Mouse (Mus musculus) kidney, embryonic 15.5 days (tissue): ENCODE results near the gene Spaar. TPM values are rescaled to one million over a fixed set of nuclear protein-coding genes. Genes with fewer than 3 reads are reported as not detected.

Experiments
- ATAC-seq: fragments of 200-750 bp; cut with Nextera tagmentation; replicated peaks from 2 replicates; pipeline ENCODE4 v1.8.0; 2017; ENCODE audit warnings: moderate TSS enrichment; ENCODE audit not compliant: low FRiP score
- H3K27ac ChIP-seq: fragments of 300-500 bp; sonication (generic); 2 replicates; pipeline ENCODE4 v1.5.1; 2015; ENCODE audit warnings: mild to moderate bottlenecking, inconsistent platforms
- H3K27me3 ChIP-seq: fragments of 300-500 bp; sonication (generic); 2 replicates; pipeline ENCODE4 v1.6.1; 2015; ENCODE audit warnings: inconsistent platforms
- H3K36me3 ChIP-seq: fragments of 300-500 bp; sonication (generic); 2 replicates; pipeline ENCODE4 v1.6.1; 2015; ENCODE audit warnings: inconsistent platforms
- H3K4me1 ChIP-seq: fragments of 300-500 bp; sonication (generic); 2 replicates; pipeline ENCODE4 v1.6.1; 2015; ENCODE audit warnings: inconsistent platforms
- H3K4me2 ChIP-seq: fragments of 300-500 bp; sonication (generic); 2 replicates; pipeline ENCODE4 v1.6.1; 2015; ENCODE audit warnings: moderate library complexity, mild to moderate bottlenecking, inconsistent platforms
- H3K4me3 ChIP-seq: fragments of 300-500 bp; sonication (generic); replicated peaks from 2 replicates; pipeline ENCODE4 v1.5.1; 2015; ENCODE audit warnings: mild to moderate bottlenecking, inconsistent platforms
- H3K9ac ChIP-seq: fragments of 300-500 bp; sonication (generic); 2 replicates; pipeline ENCODE4 v1.6.1; 2015; ENCODE audit warnings: mild to moderate bottlenecking, inconsistent platforms
- H3K9me3 ChIP-seq: fragments of 300-500 bp; sonication (generic); replicated peaks from 2 replicates; pipeline ENCODE4 v1.6.1; 2016; ENCODE audit warnings: inconsistent platforms
- WGBS: fragments of 180-500 bp; shearing (Covaris S2); methylation state at CpG from one replicate; pipeline ENCODE4 v1.1.7; 2015; ENCODE audit warnings: mixed read lengths; 5-methylcytosine and 5-hydroxymethylcytosine counted together
- polyA plus RNA-seq: library from polyadenylated mRNA; unstranded; fragments of >200 nt; fragmentation: Nextera tagmentation; extraction: Ambion mirVana; gene quantifications from 2 replicates; pipeline ENCODE4 v1.2.1, GENCODE M21; 2015

The Spaar gene
- polyA plus RNA-seq, 1 experiment from 2014 or later: 0.12 TPM

GRCm38 (mm10) chr4:43732171-43732570, 2.3 kb downstream of the Spaar start:
- no peak overlapping the region for H3K27ac ChIP-seq
- WGBS: 31% methylated on average over 1 of the region's 1 CpGs
- no peak overlapping the region for H3K4me3 ChIP-seq
- no peaks in the 10 kb centered on the region for H3K9me3 ChIP-seq
- H3K36me3 ChIP-seq: no peaks in the 10 kb centered on the region
- no peak overlapping the region for H3K4me2 ChIP-seq
- ATAC-seq: no peak
- H3K9ac ChIP-seq: no peak overlapping the region
- H3K27me3 ChIP-seq: no peaks in the 10 kb centered on the region; the same call in 1 of the 2 replicates
- peaks cover 38% of the 10 kb centered on the region for H3K4me1 ChIP-seq

DNA sequence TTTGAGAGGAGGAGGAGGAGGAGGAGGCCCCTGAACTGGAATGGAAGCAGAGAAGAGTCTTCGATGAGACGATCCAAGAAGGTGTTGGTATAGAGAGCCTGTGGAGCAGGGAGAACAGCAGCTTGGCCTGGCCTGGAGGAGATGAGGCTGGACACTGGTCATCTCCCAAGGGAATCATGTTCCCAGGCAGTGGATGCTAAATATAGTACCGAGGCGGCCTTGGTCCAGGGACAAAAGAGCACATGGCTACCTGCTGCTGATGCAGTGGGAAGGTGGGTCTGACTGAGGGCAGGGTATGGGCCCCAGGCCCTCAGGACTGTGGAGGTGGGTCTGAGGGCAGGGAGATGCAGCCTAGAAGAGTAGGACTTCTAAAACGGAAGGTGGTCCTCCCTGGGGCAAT, 3.4 kb downstream of the Spaar start:
- WGBS: 84% methylated on average over 5 of the region's 5 CpGs
- H3K27me3 ChIP-seq: no peaks in the 10 kb centered on the region; the same call in 1 of the 2 replicates
- H3K4me3 ChIP-seq: no peak overlapping the region
- no peaks in the 10 kb centered on the region for H3K9me3 ChIP-seq
- no peak for ATAC-seq
- H3K36me3 ChIP-seq: no peaks in the 10 kb centered on the region
- no peak overlapping the region for H3K27ac ChIP-seq
- no peak overlapping the region for H3K9ac ChIP-seq
- H3K4me2 ChIP-seq: no peak overlapping the region
- peaks cover 28% of the 10 kb centered on the region for H3K4me1 ChIP-seq

GRCm38 (mm10) chr4:43737144-43737543, 7.3 kb downstream of the Spaar start:
- H3K4me3 ChIP-seq: no peak overlapping the region
- ATAC-seq: no peak
- no peak overlapping the region for H3K4me2 ChIP-seq
- H3K36me3 ChIP-seq: no peaks in the 10 kb centered on the region
- H3K27me3 ChIP-seq: no peaks in the 10 kb centered on the region
- 69% methylated on average over 6 of the region's 6 CpGs for WGBS
- H3K9ac ChIP-seq: no peak overlapping the region
- H3K4me1 ChIP-seq: no peaks in the 10 kb centered on the region
- H3K27ac ChIP-seq: no peak overlapping the region
- H3K9me3 ChIP-seq: no peaks in the 10 kb centered on the region

GRCm38 (mm10) chr4:43738989-43739674, 9.3 kb downstream of the Spaar start:
- H3K27me3 ChIP-seq: no peaks in the 10 kb centered on the region
- no peak for ATAC-seq
- no peak overlapping the region for H3K4me3 ChIP-seq
- no peaks in the 10 kb centered on the region for H3K4me1 ChIP-seq
- H3K9me3 ChIP-seq: no peaks in the 10 kb centered on the region
- H3K27ac ChIP-seq: no peak overlapping the region
- 75% methylated on average over 8 of the region's 8 CpGs for whole genome bisulfite sequencing
- no peaks in the 10 kb centered on the region for H3K36me3 ChIP-seq
- no peak overlapping the region for H3K4me2 ChIP-seq
- H3K9ac ChIP-seq: no peak overlapping the region

DNA sequence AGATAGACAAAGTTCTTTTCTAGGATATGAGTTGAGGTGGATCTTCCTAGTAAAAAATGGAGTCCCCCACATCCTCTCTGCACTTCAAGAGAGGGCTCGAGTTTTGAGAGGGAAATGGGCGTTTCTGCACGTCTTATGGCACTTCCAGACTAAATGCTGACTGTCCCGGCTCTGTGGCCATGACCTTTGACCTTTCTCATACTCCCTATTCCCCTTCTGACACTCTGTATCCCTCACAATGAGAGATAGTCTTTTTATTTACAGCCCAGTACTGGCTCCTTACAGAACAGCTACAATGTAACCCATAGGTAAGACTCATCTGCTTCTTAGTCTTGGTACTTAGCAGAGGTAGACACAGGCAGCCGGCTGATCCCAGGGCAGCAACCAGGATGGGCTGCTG, 11.7 kb downstream of the Spaar start:
- WGBS: 44% methylated on average over 5 of the region's 5 CpGs

DNA sequence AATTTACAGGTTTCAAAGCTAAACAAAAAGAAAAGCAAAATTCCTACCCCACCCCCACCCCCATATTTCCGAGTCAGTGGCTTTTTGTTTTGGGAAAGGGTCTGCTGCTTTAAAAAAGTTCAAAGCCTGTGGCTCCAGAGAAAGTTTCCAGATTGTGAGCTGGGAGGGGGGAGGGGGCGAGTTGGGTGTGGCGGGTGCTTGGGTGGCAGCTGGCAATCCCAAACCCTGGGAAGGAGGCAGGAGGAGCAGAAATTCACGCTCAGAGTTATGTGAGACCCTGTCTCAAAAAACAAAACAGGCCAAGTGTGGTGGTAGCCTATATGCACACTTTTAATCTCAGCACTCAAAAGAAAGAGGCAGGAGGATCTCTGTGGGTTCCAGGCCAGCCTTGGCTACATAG, 12.8 kb downstream of the Spaar start:
- H3K9me3 ChIP-seq: no peaks in the 10 kb centered on the region
- no peak overlapping the region for H3K4me2 ChIP-seq
- no peaks in the 10 kb centered on the region for H3K36me3 ChIP-seq
- no peak for ATAC-seq
- 34% methylated on average over 4 of the region's 4 CpGs for WGBS
- H3K27ac ChIP-seq: no peak overlapping the region
- H3K4me3 ChIP-seq: no peak overlapping the region
- H3K4me1 ChIP-seq: no peaks in the 10 kb centered on the region
- no peaks in the 10 kb centered on the region for H3K27me3 ChIP-seq
- no peak overlapping the region for H3K9ac ChIP-seq

More for the DNA sequence above, 11.7 kb downstream of the Spaar start:
- Histone ChIP-seq H3K4me1 (no peaks in the 10 kb centered on the region), H3K4me3 (no peak overlapping the region), H3K4me2 (no peak overlapping the region), H3K9ac (no peak overlapping the region), H3K9me3 (no peaks in the 10 kb centered on the region), H3K27me3 (no peaks in the 10 kb centered on the region), H3K27ac (no peak overlapping the region), H3K36me3 (no peaks in the 10 kb centered on the region)
- no peak for ATAC-seq

DNA sequence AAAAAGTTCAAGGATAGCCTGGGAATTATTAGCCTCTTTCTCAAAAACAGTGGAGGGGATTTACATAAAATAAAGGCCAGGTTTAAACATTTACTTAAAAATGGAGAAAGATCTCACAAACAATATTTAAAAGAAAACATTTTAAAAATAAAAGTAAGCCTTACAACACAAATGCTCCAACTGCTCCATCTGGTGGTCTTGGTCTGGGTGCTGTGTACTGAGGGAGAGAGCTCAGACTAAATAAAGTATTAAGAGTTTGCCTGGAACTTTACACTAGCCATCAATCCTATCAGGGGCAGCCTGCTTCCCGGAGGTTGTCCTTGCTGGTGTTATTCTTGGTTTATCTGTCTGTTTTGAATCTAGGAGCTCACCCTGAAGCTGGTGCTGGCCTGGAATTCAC, 13.3 kb downstream of the Spaar start:
- H3K9me3 ChIP-seq: no peaks in the 10 kb centered on the region
- no peak overlapping the region for H3K4me2 ChIP-seq
- 14% methylated on average over 1 of the region's 1 CpGs for WGBS
- no peak for ATAC-seq
- H3K9ac ChIP-seq: no peak overlapping the region
- no peaks in the 10 kb centered on the region for H3K27me3 ChIP-seq
- H3K4me1 ChIP-seq: no peaks in the 10 kb centered on the region
- H3K4me3 ChIP-seq: no peak overlapping the region
- H3K27ac ChIP-seq: no peak overlapping the region
- H3K36me3 ChIP-seq: no peaks in the 10 kb centered on the region

- Histone ChIP-seq H3K36me3 (no peaks in the 10 kb centered on the region), H3K27me3 (no peaks in the 10 kb centered on the region), H3K4me1 (no peaks in the 10 kb centered on the region), H3K9ac (no peak overlapping the region), H3K4me2 (no peak overlapping the region), H3K9me3 (no peaks in the 10 kb centered on the region), H3K4me3 (no peak overlapping the region), H3K27ac (no peak overlapping the region)
- 21% methylated on average over 6 of the region's 6 CpGs for WGBS
- ATAC-seq: no peak
These were observed 15.4 kb downstream of the Spaar start for GRCm38 (mm10) chr4:43745187-43745586.

- Histone ChIP-seq H3K9ac (no peak overlapping the region), H3K4me2 (no peak overlapping the region), H3K36me3 (no peaks in the 10 kb centered on the region), H3K27me3 (0 out of 2 replicates have a peak, but pooled peaks cover 4% of the 10 kb centered on the region), H3K4me1 (peaks cover 2% of the 10 kb centered on the region; the same call in 1 of the 2 replicates), H3K9me3 (no peaks in the 10 kb centered on the region), H3K4me3 (no peak overlapping the region), H3K27ac (no peak overlapping the region)
- WGBS: 74% methylated on average over 6 of the region's 6 CpGs
- ATAC-seq: no peak
These were observed 27.4 kb downstream of the Spaar start for GRCm38 (mm10) chr4:43757213-43757612.

- ATAC-seq: no peak
- H3K27me3 ChIP-seq: 0 out of 2 replicates have a peak, but pooled peaks cover 4% of the 10 kb centered on the region
- H3K27ac ChIP-seq: no peak overlapping the region
- H3K4me3 ChIP-seq: no peak overlapping the region
- no peaks in the 10 kb centered on the region for H3K36me3 ChIP-seq
- no peaks in the 10 kb centered on the region for H3K9me3 ChIP-seq
- H3K4me2 ChIP-seq: no peak overlapping the region
- 73% methylated on average over 21 of the region's 21 CpGs for WGBS
- no peak overlapping the region for H3K9ac ChIP-seq
- H3K4me1 ChIP-seq: peaks cover 2% of the 10 kb centered on the region; the same call in 1 of the 2 replicates
These were observed 30.0 kb downstream of the Spaar start for GRCm38 (mm10) chr4:43759571-43760418.

- H3K9ac ChIP-seq: no peak overlapping the region
- 0 out of 2 replicates have a peak, but pooled peaks cover 4% of the 10 kb centered on the region for H3K27me3 ChIP-seq
- H3K36me3 ChIP-seq: no peaks in the 10 kb centered on the region
- H3K4me2 ChIP-seq: no peak overlapping the region
- H3K4me3 ChIP-seq: no peak overlapping the region
- H3K9me3 ChIP-seq: no peaks in the 10 kb centered on the region
- H3K27ac ChIP-seq: no peak overlapping the region
- 81% methylated on average over 10 of the region's 10 CpGs for WGBS
- ATAC-seq: no peak
- H3K4me1 ChIP-seq: peaks cover 2% of the 10 kb centered on the region; the same call in 1 of the 2 replicates
These were observed 30.6 kb downstream of the Spaar start for GRCm38 (mm10) chr4:43760460-43760859.

- Histone ChIP-seq H3K4me2 (no peak overlapping the region), H3K27me3 (0 out of 2 replicates have a peak, but pooled peaks cover 4% of the 10 kb centered on the region), H3K4me1 (peaks cover 2% of the 10 kb centered on the region; the same call in 1 of the 2 replicates), H3K36me3 (no peaks in the 10 kb centered on the region), H3K27ac (no peak overlapping the region), H3K9me3 (no peaks in the 10 kb centered on the region), H3K4me3 (no peak overlapping the region), H3K9ac (no peak overlapping the region)
- WGBS: 72% methylated on average over 2 of the region's 2 CpGs
- ATAC-seq: no peak
These were observed 31.5 kb downstream of the Spaar start for GRCm38 (mm10) chr4:43761336-43761735.
